Mouse (Mus musculus): ENCODE measurements at regions not wholly inside any gene's neighbourhood (a gene's known extent, or its start where the extent isn't known, plus 50 kb on each side); places are given as distances from the start of the nearest gene placed in this dataset.

GRCm38 (mm10) chr4:83915871-83916270 is 390.5 kb downstream of the Ccdc171 start:
- no peak for DNase-seq

- no peak for DNase-seq
Measured at GRCm38 (mm10) chr4:83917009-83917408, 391.7 kb downstream of the Ccdc171 start.

DNA sequence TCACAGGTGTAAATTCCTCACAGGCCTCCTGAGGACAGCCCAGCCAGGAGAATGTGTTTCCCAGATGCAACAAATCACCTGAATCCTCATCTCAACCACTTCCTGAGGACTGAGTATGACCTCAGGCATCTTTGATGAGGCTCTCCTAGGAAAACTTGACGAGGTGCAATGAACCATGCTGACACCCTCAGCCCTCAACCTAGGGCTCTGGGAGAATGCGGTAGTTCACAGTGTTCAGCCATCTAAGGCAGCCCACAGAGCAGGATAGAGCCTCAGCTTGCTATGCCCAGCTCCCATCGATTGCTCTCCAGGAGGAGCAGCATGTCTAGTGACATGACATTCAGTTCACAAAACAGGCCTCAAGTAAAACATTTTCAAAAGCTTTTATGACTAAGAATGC is 392.7 kb downstream of the Ccdc171 start:
- no peak for DNase-seq

- no peak for DNase-seq
Measured at GRCm38 (mm10) chr4:83919041-83919440, 393.7 kb downstream of the Ccdc171 start.

DNA sequence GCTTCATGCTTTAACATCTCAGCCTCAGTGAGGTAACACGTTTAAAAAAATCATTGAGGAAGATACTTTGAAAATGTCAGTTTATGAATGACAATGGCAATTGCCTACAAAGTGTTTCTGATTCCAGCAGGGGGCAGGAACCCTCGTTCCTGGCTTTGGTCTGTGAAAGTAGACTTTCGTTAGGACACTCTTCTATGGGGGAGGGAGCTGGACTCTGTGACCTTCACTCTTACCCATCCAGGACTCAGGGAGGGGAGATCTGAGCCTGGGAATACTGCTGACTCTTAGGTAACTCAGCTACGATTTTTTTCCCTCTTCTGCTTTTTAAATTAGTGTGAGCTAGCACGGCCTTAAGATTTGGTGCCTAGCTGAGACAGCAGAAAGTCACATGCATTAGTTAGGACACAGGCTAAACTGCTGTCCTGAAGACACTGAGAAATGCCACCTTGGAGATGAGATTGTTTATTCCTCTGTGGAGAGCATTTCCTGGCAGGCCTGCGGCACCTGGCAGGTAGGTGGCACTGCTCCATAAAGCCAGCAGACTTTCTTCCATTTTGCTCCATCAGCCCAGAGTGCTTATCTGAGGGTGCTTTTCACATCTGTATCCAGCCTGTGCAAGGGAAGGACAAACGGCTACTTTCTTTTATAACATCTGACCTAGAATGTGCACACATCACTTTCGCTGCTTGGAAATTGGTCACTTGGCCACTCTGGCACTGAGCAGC is 399.9 kb downstream of the Ccdc171 start:
- DNase-seq, result no peak

GRCm38 (mm10) chr4:83926195-83926731 is 400.9 kb downstream of the Ccdc171 start:
- DNase-seq, result no peak

DNA sequence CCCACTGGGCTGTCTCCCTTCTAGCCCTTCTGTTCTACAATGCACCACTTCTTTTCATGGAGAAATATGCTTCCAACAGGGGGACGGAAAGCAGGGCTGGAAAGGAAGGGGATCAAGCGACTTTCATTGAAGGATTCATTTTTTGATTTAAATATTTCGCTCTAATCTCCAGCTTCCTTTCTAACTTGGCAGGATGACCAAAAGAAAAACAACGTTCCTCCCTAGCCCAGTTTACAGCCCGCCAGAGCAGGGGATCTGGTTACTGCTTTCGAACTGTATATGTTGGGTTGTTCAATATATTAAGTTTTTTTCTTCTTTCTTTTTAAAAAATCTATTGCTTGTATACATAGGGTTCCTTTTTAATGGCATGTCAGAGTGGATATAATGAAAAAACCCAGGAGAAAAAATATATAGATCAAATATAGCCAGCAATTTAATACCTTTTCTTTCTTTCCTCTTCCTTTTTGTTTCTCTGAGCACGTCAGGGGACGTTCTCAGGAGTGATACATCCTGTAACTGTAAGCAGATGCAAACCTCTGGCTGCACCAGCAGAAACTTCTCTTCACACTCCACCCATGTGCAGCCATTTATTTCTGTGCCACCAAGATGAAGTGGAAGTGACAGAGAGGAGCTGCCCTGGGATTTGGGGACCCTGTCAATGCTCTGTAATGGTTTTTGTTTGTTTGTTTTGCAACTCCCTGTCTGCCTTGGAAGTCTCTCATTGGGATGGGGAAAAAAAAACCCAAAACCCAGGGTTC is 406.7 kb downstream of the Ccdc171 start:
- DNase-seq, result no peak

DNA sequence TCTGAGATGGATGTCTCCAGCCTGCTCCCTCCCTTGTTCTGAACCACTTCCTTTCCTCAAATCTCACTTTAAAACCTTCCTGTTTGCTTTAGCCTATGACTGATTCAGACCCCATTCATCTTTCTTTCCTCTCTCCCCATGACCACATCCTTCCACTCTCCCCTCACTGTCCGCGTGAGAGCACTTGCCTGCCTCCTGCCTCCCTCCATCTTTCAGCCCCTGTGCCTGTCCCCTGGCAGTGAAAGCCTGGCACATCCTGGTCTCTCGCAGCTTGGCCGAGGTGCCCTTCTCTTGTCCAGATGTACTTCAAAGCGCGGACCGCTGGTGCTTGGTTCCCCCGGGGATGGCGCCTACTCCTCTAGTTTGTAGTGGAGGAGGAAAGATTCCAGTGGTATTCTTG is 416.3 kb downstream of the Ccdc171 start:
- DNase-seq, result peak; percentile 12

DNA sequence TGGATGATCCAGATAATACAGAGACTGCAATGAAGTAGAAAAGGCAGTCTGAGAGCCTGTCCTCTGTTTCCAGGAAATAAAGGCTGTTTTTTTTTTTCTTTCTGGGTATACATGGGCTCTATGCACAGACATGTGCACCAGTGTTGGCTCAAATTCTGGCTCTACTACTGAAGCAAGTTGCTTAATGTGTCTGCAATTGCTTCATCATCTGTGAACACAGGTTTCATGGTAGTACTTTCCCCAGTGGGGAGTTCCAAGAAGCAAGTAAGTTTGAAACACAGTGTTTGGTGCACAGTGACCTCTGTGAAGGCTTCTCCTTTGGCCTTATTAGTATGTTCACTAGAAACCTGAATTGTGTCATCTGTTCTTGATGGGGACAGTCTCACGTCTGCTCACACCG is 424.3 kb downstream of the Ccdc171 start:
- no peak for DNase-seq

GRCm38 (mm10) chr4:83950809-83951409 is 425.6 kb downstream of the Ccdc171 start:
- DNase-seq, result no peak

GRCm38 (mm10) chr4:83956252-83956904 is 431.0 kb downstream of the Ccdc171 start:
- DNase-seq, result no peak

DNA sequence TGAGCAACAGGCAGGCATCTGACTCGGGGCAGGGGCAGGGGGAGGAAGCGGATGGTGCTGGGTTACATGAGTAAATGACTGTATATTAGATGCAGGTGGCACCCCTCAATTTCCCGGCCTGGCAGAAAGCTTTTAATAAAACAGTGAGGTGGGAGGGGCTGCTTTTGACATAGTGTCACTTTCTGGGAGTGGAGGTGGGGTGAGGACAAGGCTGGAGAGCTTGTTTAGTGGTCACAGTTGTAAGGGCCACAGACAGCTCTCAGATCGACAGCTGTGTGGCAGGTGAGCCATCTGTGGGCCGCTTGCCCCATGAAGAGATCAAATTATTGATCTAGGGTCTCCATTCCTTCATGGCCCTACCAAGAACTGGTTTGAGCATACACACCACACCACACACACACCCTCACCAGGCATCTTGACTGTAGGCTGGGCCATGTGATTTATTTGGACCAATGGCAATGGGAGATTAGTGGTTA is 431.9 kb downstream of the Ccdc171 start:
- no peak for DNase-seq

GRCm38 (mm10) chr4:83966898-83967297 is 441.6 kb downstream of the Ccdc171 start:
- DNase-seq, result no peak

DNA sequence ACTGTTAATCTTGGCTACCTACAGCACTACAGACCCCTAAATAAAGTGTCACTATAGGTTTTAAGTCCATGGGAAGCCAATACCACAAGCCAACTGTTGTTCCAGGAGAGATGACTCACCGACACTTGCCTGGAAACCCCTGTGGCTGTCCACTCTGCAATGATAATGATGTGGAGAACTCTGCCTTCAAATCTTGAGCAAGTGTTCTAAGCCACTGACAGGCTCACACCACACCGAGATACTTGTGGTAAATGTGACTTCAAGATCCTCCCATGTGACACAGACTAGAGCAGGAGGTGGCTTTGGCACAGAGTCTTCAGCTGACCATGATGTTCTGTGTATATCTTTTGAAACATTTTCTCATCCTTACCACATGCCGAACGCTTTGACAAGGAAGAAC is 447.8 kb downstream of the Ccdc171 start:
- no peak for DNase-seq

DNA sequence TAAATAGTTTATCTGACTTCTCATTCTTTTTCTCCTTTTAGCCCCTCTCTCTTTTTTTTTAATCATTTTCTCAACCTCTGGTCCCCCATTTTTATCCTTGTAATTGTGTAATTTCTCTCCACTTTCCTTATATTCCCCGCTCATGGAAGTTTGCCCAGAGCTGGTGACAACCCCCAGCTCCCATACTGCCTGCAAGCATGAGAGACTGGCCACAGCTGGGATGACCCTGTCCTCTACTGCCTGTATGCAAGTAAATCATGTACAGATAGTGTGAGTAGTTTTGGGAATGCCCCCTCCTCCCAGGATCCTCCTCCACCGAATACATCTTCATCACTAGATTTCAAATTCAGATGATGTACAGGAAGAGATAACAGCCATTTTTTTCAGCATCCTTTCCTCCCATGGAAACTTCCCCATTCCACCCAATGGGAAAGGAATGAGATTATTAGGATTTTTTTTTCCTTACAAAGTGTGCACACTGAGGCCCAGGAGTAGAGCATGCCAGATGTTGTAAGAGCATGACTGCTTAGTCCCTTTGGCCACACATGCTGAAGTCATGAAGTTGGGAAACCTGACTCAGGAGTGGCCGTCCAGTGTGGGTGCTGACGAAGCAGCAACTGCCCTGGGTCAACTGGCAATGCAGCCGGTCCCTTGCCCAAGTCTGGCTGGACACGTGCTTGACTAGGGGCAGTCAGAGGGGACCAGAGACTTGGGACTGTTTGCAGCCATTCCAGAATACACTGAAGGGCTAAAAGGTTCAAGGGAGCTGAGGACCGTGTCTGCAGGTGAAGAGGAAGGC is 449.1 kb downstream of the Ccdc171 start:
- no peak for DNase-seq

DNA sequence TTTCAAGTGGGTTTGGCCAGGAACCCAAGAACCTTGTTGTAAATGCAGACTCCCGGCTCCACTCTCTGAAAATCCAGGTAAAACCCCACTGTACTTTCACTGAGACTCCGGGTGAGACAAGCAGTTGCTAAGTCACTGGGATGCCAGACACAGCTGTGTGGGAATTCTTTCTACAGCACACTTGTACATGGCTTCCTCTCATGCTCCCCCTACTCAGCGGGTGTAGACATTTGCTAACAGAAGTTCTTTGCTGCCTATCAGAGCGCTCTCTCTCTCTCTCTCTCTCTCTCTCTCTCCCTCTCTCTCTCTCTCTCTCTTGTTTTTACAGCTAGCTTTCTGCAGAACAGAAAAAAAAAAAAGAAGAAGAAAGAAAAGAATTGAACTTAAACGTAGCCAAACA is 450.2 kb downstream of the Ccdc171 start:
- DNase-seq, result no peak

GRCm38 (mm10) chr4:83976067-83976466 is 450.7 kb downstream of the Ccdc171 start:
- DNase-seq, result no peak

DNA sequence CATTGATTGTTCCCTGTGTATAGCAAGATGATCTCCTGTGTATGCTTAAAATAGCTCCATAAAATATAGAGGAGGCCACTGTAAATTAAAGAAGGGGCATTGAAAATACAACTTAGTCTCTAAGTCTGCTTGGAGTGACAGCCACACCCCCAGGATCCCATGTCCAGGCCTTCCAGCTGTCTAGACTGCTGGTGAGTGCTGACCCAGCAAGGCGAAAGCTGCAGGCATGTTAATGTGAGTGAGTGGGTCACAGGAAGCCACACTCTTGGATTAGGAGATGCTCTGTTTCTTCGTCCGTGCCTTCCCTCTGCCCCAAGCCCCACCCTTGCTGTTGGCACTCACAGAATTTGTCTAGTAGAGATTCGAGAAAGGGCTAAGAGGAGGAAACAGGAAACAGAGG is 453.7 kb downstream of the Ccdc171 start:
- DNase-seq, result no peak

GRCm38 (mm10) chr4:83984671-83985391 is 459.5 kb downstream of the Ccdc171 start:
- DNase-seq, result no peak

DNA sequence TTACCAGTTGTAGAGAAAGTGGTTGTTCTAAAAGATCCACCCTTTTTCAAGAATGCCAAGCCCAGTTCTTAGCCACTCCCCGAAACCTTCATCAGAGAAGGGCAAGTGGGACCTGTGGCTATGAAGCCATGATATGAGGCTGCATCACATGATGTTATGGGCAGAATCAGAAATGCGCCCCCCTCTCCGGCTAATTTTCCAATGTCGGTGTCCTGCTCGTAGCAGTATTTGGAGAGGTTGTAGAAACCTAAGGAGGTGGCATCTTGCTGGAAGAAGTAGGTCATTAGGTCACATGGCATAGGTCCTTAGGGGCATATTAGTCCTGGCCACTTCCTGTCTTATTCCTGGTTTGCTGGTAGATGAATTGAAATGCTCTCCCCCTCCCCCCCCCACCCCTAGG is 460.1 kb downstream of the Ccdc171 start:
- no peak for DNase-seq

Data from thymus, postnatal 25 days (tissue).